Mouse (Mus musculus): ENCODE measurements around the gene Fbp2. TPM values are rescaled to one million over a fixed set of nuclear protein-coding genes. Genes with fewer than 3 reads are reported as not detected.
A peak's percentile ranks its signal among the peaks of the same experiment; 100 is the strongest.

Gene Fbp2
- 28.8 and 35.3 TPM in 2 replicates for polyA plus RNA-seq (2012; rRNA removed)

DNA sequence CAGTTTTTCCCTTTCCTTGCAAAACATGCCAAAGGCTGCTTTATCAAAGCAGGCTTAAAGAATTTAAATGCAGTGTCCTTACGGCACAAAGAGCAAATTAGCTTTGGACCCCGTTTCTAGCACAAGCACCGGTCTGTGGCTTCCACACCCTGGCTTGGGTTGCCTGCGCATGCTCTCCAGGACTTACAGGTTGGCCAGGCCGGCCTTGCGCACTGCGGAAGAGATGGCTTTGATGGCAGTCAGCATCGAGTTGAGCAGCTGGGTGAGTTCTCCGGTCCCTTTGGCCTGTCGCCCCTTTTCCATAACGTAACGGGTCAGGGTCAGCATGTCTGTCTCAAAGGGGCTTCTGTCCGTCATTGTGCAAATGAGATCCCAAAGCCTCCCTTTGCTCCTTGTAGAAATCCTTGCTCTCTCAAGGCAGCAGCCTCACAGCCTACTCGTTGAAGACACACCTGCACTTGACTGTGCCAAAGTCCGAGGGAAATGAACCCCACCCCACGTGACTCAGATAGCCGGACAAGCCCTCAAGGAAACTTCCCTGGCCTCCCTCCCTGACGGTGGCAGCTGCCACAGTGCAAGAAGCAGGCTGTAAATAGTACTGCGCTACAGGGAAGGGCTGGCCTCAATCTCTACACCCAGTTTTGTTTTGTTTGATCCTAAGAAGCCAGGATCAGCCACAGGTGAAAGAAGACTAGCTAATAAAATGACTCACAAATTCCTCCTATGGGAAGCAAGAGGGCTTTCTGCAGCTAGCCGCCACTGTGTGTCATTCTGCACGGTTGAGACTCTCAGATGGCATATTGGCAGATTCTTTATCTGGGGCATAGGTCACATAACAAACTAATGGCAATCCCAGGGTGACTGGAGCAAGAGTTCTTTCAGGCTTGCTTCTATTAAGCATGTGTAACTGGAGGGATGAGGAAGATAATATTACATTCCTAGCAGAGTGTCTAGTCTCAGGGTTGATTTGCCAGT lies at the start of gene Fbp2:
TSS of gene Fbp2 (minus strand) at position 482 of the 975 bp plus-strand sequence.
- Histone ChIP-seq H3K36me3 (ENCODE audit: control insufficient read depth, insufficient read depth, low read length) (no peaks in the 10 kb centered on the region), H3K27ac (ENCODE audit: insufficient read depth, low read depth, low read length) (0 out of 2 replicates have a peak within 1 kb of the TSS, but pooled peaks have one; percentile 6), H3K27me3 (replicated peaks; ENCODE audit: control insufficient read depth, insufficient read depth, low read length) (no peaks in the 10 kb centered on the region), H3K4me1 (ENCODE audit: control insufficient read depth, insufficient read depth, low read length) (no peaks in the 10 kb centered on the region; the same call in 1 of the 2 replicates), H3K4me3 (ENCODE audit: insufficient read depth, low read depth, low read length) (no peak within 1 kb of the TSS)
- DNase-seq = peak; percentile 91
- TF ChIP-seq POLR2A (IDR thresholded peaks at IDR 0.05; ENCODE audit: low read depth, low read length) = no peak
- no peak for TF ChIP-seq CTCF (conservative IDR thresholded peaks at IDR 0.05; ENCODE audit: insufficient read depth, insufficient read length, low read depth, low read length)
- 49% methylated on average over 21 of the region's 21 CpGs for WGBS

DNA sequence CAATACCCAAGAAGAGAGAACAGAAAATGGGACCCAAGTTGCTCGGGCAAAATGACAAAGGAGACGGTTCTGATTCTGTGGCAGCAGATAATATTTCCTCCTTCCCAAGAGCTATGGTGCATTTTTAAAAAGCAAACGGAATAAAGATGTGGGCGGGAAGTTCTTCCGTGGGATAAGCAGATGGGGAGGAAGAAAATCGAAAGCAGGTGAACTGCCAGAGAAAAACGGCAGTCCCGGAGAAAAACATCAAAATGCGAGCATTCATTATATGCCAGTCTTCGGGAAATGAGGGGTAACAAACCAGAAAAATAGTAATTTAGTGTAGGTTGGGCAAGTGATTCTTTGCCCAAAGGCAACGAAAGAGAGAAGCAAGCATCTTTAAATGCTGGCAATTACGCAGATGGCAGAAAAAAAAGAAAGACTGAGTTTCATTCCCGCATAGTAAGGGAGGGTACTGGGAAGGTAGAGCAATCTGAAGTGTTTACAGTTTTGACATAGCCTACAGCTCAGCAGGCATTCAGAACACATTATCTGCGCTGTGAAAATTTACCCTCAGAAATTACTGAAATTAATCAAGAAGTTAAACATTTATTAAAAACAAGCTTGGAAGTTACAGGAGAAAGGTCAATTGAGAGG lies 49.4 kb upstream of the Fbp2 start:
- 28% methylated on average over 14 of the region's 14 CpGs for WGBS
- no peak for DNase-seq
- H3K27ac ChIP-seq (ENCODE audit: insufficient read depth, low read depth, low read length) = peak overlapping the region; percentile 99
- no peak for TF ChIP-seq CTCF (conservative IDR thresholded peaks at IDR 0.05; ENCODE audit: insufficient read depth, insufficient read length, low read depth, low read length)
- no peak for TF ChIP-seq POLR2A (IDR thresholded peaks at IDR 0.05; ENCODE audit: low read depth, low read length)
- H3K27me3 ChIP-seq (replicated peaks; ENCODE audit: control insufficient read depth, insufficient read depth, low read length) = no peaks in the 10 kb centered on the region
- H3K4me1 ChIP-seq (ENCODE audit: control insufficient read depth, insufficient read depth, low read length) = peaks cover 19% of the 10 kb centered on the region; the same call in 1 of the 2 replicates
- no peak overlapping the region for H3K4me3 ChIP-seq (ENCODE audit: insufficient read depth, low read depth, low read length)
- no peaks in the 10 kb centered on the region for H3K36me3 ChIP-seq (ENCODE audit: control insufficient read depth, insufficient read depth, low read length)

DNA sequence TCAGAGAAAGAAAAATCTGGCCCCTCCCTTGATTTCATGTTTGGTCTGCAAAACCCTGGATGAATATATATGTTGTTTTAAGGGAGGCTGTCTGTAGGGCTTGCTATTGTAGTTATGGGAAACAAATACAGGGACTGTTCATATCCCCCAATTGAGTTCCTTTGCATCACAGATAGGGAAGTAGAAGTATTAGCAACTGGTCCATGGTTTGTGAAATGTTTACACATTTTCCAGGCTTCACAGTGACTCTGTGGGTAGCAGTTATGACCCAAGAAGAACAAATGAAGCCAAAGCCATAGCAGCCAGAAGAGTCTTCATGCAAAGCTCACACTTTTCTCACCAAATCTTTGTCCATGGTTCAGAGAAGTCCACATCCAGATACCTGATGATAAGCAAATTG lies 42.9 kb upstream of the Fbp2 start:
- Histone ChIP-seq H3K27me3 (replicated peaks; ENCODE audit: control insufficient read depth, insufficient read depth, low read length) (no peaks in the 10 kb centered on the region), H3K4me3 (ENCODE audit: insufficient read depth, low read depth, low read length) (no peak overlapping the region), H3K27ac (ENCODE audit: insufficient read depth, low read depth, low read length) (no peak overlapping the region), H3K36me3 (ENCODE audit: control insufficient read depth, insufficient read depth, low read length) (no peaks in the 10 kb centered on the region), H3K4me1 (ENCODE audit: control insufficient read depth, insufficient read depth, low read length) (no peaks in the 10 kb centered on the region)
- TF ChIP-seq CTCF (conservative IDR thresholded peaks at IDR 0.05; ENCODE audit: insufficient read depth, insufficient read length, low read depth, low read length) (no peak), POLR2A (IDR thresholded peaks at IDR 0.05; ENCODE audit: low read depth, low read length) (no peak)
- no peak for DNase-seq

DNA sequence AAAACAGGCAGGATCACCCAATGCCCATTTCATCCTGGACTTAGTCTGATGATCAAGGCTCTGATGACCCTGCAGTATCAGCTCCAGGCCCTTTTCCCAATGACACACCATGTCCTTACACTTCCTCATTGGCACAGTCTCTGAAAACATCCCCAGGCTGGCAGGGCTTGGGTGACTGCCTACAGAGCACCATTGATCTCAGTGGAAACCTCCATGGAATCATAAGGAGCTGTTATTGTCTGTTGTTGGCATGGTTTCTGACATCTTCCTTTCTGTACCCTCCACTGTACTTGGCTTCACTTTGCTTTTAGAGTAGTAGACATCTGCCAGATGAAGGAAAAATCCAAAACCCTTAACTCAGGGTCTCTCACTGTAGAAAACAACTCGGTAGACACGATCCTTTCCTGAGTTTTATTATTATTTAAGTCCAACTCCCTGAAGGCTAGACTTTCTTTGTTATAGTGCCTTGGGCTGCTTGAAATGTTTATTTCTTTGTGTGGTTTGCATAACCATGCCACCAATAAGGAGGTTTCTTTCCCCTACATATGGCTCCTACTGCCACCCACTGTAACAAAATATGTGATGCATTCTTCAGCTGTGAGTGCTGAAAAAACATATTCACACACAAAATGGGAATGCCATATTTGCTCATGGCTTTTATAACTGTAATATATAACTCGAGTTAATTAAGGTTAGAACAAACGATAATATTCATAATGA lies 39.9 kb upstream of the Fbp2 start:
- 88% methylated on average over 4 of the region's 4 CpGs for WGBS
- TF ChIP-seq POLR2A (IDR thresholded peaks at IDR 0.05; ENCODE audit: low read depth, low read length) = no peak
- no peak for TF ChIP-seq CTCF (conservative IDR thresholded peaks at IDR 0.05; ENCODE audit: insufficient read depth, insufficient read length, low read depth, low read length)
- Histone ChIP-seq H3K27ac (ENCODE audit: insufficient read depth, low read depth, low read length) (no peak overlapping the region), H3K27me3 (replicated peaks; ENCODE audit: control insufficient read depth, insufficient read depth, low read length) (no peaks in the 10 kb centered on the region), H3K4me1 (ENCODE audit: control insufficient read depth, insufficient read depth, low read length) (peaks cover 1% of the 10 kb centered on the region), H3K4me3 (ENCODE audit: insufficient read depth, low read depth, low read length) (no peak overlapping the region), H3K36me3 (ENCODE audit: control insufficient read depth, insufficient read depth, low read length) (no peaks in the 10 kb centered on the region)
- DNase-seq = no peak

DNA sequence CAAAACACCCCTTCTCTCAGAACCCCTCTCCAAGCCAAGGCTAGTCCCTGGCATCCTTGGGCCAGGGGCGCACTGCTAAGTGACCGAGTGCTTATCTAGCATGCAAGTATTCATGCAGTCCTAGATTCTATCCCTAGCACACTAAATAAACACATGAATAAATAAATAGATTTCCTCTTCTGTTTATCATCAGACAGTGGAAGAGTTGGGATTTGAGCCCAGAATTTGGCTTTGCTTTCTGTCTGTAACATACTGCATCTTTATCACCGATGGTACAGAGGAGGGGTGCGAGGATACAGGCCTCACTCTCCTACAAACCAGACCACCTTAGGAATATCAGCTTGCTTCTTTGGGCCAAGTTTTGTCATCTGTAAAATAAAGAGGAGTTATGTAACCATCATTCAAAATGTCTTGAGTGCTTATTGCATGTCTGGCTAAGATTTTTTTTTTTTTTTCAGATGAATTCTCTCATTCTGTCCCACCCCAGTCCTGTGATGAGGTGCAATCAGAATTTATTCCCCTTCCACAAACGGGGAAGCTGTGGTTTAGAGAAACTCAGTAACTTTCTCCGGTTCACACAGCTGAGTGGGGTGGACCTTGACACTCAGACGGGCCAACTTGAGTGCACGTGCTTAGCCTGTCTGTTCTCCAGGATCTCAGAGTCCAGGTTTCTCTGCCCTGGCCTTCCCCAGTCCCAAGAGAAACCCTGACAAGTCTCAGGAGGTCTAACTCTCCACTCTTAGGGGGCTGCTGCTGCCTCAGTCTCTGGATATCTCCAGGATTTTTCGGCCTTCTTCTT lies 35.0 kb upstream of the Fbp2 start:
- Histone ChIP-seq H3K4me1 (ENCODE audit: control insufficient read depth, insufficient read depth, low read length) (peaks cover 12% of the 10 kb centered on the region), H3K27ac (ENCODE audit: insufficient read depth, low read depth, low read length) (peak overlapping the region; percentile 100), H3K36me3 (ENCODE audit: control insufficient read depth, insufficient read depth, low read length) (no peaks in the 10 kb centered on the region), H3K27me3 (replicated peaks; ENCODE audit: control insufficient read depth, insufficient read depth, low read length) (no peaks in the 10 kb centered on the region), H3K4me3 (ENCODE audit: insufficient read depth, low read depth, low read length) (no peak overlapping the region)
- WGBS = 61% methylated on average over 9 of the region's 9 CpGs
- peak; percentile 91 for DNase-seq
- TF ChIP-seq CTCF (conservative IDR thresholded peaks at IDR 0.05; ENCODE audit: insufficient read depth, insufficient read length, low read depth, low read length) = no peak
- TF ChIP-seq POLR2A (IDR thresholded peaks at IDR 0.05; ENCODE audit: low read depth, low read length) = no peak

DNA sequence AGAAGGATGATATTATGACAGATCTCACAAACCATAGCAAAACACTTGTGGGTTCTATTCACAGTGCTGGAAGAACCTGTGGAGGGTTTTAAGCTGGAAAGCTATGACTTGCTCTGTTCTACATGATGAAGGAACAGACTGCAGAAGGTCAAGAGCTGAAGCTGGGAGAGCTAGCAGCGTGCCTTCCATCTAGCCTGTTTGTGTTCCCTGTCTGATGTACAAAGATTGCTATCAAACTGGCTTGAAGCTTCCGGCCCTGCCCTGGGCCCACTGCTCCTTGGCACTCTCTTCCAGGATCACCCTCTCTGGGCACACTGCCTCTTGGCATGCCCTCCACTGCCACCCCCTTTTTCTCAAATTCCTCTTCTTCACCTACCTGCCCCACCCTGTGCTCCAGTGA lies 31.1 kb upstream of the Fbp2 start:
- no peak for DNase-seq
- WGBS = 55% methylated on average over 2 of the region's 2 CpGs
- H3K4me3 ChIP-seq (ENCODE audit: insufficient read depth, low read depth, low read length) = no peak overlapping the region
- H3K27me3 ChIP-seq (replicated peaks; ENCODE audit: control insufficient read depth, insufficient read depth, low read length) = no peaks in the 10 kb centered on the region
- peaks cover 12% of the 10 kb centered on the region for H3K4me1 ChIP-seq (ENCODE audit: control insufficient read depth, insufficient read depth, low read length)
- H3K36me3 ChIP-seq (ENCODE audit: control insufficient read depth, insufficient read depth, low read length) = no peaks in the 10 kb centered on the region; the same call in 1 of the 2 replicates
- H3K27ac ChIP-seq (ENCODE audit: insufficient read depth, low read depth, low read length) = peak overlapping the region; percentile 73; the same call in 1 of the 2 replicates
- TF ChIP-seq POLR2A (IDR thresholded peaks at IDR 0.05; ENCODE audit: low read depth, low read length) = no peak
- no peak for TF ChIP-seq CTCF (conservative IDR thresholded peaks at IDR 0.05; ENCODE audit: insufficient read depth, insufficient read length, low read depth, low read length)

Measured in kidney, adult 2 months (tissue).